Mouse (Mus musculus) ES-Bruce4 (cell line): ENCODE data around the gene Slc22a3.

Source experiments
- CTCF ChIP-seq: IDR thresholded peaks from one replicate; pipeline ENCODE4 v1.8.1; 2011; ENCODE audit warnings: low read depth, low read length
- EP300 ChIP-seq: IDR thresholded peaks from 2 replicates; pipeline ENCODE4 v1.6.1; 2011; ENCODE audit warnings: low read depth, low read length; ENCODE audit not compliant: insufficient read depth
- POLR2A ChIP-seq: IDR thresholded peaks from one replicate; pipeline ENCODE4 v1.8.1; 2011; ENCODE audit warnings: low read length; ENCODE audit not compliant: insufficient read depth

- TF ChIP-seq CTCF (peak; percentile 52), EP300 (no peak), POLR2A (no peak)
These were observed 91.1 kb downstream of the Slc22a3 start for GRCm38 (mm10) chr17:12416250-12416895.
